Mouse (Mus musculus) brain, embryonic 18.5 days (tissue): Measurements from ENCODE around the gene Gabrr1.

Source experiments
- DNase-seq: peaks from one replicate; pipeline ENCODE4 v3.0.0-alpha.2; 2012; ENCODE audit warnings: low read depth, low spot score

The Gabrr1 gene

DNA sequence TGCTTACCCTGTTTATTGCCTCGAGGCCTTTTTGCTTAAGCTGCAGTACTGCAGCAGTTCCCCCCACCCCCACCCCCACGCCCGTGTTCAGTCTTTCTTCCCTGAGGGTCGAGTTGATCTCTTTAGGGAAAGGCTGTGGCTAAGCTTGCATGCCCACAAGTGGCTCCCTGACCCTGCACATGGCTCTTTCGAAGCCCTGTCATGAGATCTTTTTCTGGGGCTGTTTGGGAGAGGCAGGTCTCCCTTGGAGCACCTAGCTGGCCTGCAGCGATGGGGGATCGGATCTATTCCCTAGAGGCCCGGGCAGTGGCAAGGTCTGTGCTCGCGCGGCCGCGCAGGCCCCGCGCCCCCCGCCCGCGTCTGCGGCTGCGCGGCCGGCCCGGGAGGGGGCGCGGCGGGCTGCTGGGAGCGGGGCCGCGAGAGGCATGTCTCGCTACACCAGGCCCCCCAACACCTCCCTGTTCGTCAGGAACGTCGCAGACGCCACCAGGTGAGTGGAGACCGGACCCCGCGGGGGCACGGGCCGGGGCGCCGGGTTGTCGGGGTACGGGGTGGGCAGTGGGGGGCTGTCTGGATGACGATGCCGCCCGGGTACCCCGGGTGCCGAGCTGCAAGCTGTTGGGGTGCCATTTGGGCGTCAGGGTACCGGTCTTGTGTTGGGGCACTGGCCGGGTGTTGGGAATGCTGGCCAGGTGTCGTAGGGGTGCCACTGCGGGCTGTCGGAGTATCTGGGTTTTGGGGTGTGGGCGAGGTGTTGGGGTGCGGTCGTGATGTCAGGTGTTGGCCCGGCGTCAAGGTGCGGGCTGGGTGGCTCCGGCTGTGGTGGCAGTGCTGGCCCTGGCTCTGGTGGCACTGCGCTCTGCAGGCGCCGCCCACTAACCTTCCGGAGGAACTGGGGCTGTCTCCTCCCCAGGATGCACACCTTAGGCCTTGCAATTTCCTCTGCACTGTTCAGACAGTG is 76.8 kb downstream of the Gabrr1 start, which contains the start of gene Srsf12:
Srsf12 (plus strand) TSS at position 111 of the 961 bp plus-strand sequence.
- DNase-seq: no peak
